ENCODE assay signal across 12 mouse cellular contexts in genomic region chr17:17899268-17899667, GRCm38 (mm10). TPM values are rescaled to one million over a fixed set of nuclear protein-coding genes. Genes with fewer than 3 reads are reported as not detected.
DNase-seq lines count a peak whose midpoint lies in the region; ATAC-seq and TF ChIP-seq lines count a peak whose summit lies in the region.
"Had no signal": no experiment of that assay in that cellular context is flagged by ENCODE, and none has a peak within 500 bp of the region (broad histone marks: within the 10 kb centered on the region; RNA-seq: fewer than 3 reads in every experiment).

No protein-coding gene starts in this region.

- TF ChIP-seq EP300 in liver, postnatal 0 days (IDR thresholded peaks at IDR 0.05; ENCODE audit: low read depth), result no peak

- no peaks in the 10 kb centered on the region for H3K4me1 ChIP-seq in forebrain, embryonic 14.5 days (ENCODE audit: control insufficient read depth, insufficient read depth, low read length)
- no peaks in the 10 kb centered on the region for H3K4me1 ChIP-seq in forebrain, embryonic 11.5 days (replicated peaks; ENCODE audit: control insufficient read depth, insufficient read depth, low read length)
- no peaks in the 10 kb centered on the region for H3K4me1 ChIP-seq in liver, postnatal 0 days (ENCODE audit: insufficient read depth)
- no peaks in the 10 kb centered on the region for H3K4me1 ChIP-seq in liver, embryonic 12.5 days
- H3K4me1 ChIP-seq: limb, embryonic 13.5 days had no signal

- peak; percentile 71 for DNase-seq in forebrain, embryonic 14.5 days (ENCODE audit: low spot score)
- DNase-seq in forebrain, embryonic 11.5 days (ENCODE audit: low spot score), result no peak
- DNase-seq in liver, postnatal 0 days, result no peak
- peak; percentile 24 for DNase-seq in R1 (ENCODE audit: low read depth, low spot score)
- peak; percentile 29 for DNase-seq in naive thymus-derived CD4-positive, alpha-beta T cell, adult 2 months (ENCODE audit: low read depth)
- no peak for DNase-seq in c-Kit-positive CD71-positive TER-119-positive erythroid progenitor cells, embryonic 14.5 days (ENCODE audit: low spot score)
- DNase-seq in frontal cortex, postnatal 25 days (ENCODE audit: low spot score in 2 of 2), result no peak
- DNase-seq: heart, adult 11 months had no signal

- H3K9ac ChIP-seq in forebrain, embryonic 14.5 days (ENCODE audit: low read length), result no peak overlapping the region
- no peak overlapping the region for H3K9ac ChIP-seq in forebrain, embryonic 11.5 days (ENCODE audit: low read length)
- H3K9ac ChIP-seq in liver, postnatal 0 days (replicated peaks), result no peak overlapping the region
- no peak overlapping the region for H3K9ac ChIP-seq in liver, embryonic 12.5 days
- H3K9ac ChIP-seq: limb, embryonic 13.5 days had no signal

- no peaks in the 10 kb centered on the region for H3K9me3 ChIP-seq in forebrain, embryonic 14.5 days (replicated peaks; ENCODE audit: control insufficient read depth, low read length)
- H3K9me3 ChIP-seq in forebrain, embryonic 11.5 days (ENCODE audit: control insufficient read depth, low read length), result no peaks in the 10 kb centered on the region
- H3K9me3 ChIP-seq in liver, postnatal 0 days (ENCODE audit: low read length), result no peaks in the 10 kb centered on the region
- no peaks in the 10 kb centered on the region for H3K9me3 ChIP-seq in liver, embryonic 12.5 days (replicated peaks)
- H3K9me3 ChIP-seq: limb, embryonic 13.5 days had no signal

- WGBS in forebrain, embryonic 14.5 days, result 76% methylated on average over 2 of the region's 2 CpGs
- 92% methylated on average over 2 of the region's 2 CpGs for WGBS in forebrain, embryonic 11.5 days
- 58% methylated on average over 2 of the region's 2 CpGs for WGBS in liver, postnatal 0 days (ENCODE audit: insufficient replicate concordance)
- WGBS in liver, embryonic 12.5 days (ENCODE audit: insufficient replicate concordance), result 48% methylated on average over 2 of the region's 2 CpGs

- H3K4me3 ChIP-seq in forebrain, embryonic 14.5 days (ENCODE audit: low read depth, low read length), result no peak overlapping the region
- no peak overlapping the region for H3K4me3 ChIP-seq in forebrain, embryonic 11.5 days (ENCODE audit: low read depth, low read length)
- no peak overlapping the region for H3K4me3 ChIP-seq in liver, postnatal 0 days (ENCODE audit: low read depth, low read length)
- H3K4me3 ChIP-seq in liver, embryonic 12.5 days, result no peak overlapping the region
- H3K4me3 ChIP-seq: limb, embryonic 13.5 days; myocyte had no signal

- no peaks in the 10 kb centered on the region for H3K27me3 ChIP-seq in forebrain, embryonic 14.5 days (replicated peaks; ENCODE audit: control insufficient read depth, insufficient read depth, low read length)
- H3K27me3 ChIP-seq in forebrain, embryonic 11.5 days (ENCODE audit: control insufficient read depth, insufficient read depth, low read length), result no peaks in the 10 kb centered on the region
- H3K27me3 ChIP-seq in liver, postnatal 0 days (ENCODE audit: insufficient read depth, low read length), result no peaks in the 10 kb centered on the region
- no peaks in the 10 kb centered on the region for H3K27me3 ChIP-seq in liver, embryonic 12.5 days (replicated peaks)
- H3K27me3 ChIP-seq: limb, embryonic 13.5 days had no signal

- H3K27ac ChIP-seq in forebrain, embryonic 14.5 days (ENCODE audit: low read depth, low read length), result no peak overlapping the region
- no peak overlapping the region for H3K27ac ChIP-seq in forebrain, embryonic 11.5 days (ENCODE audit: low read depth, low read length)
- H3K27ac ChIP-seq in liver, postnatal 0 days (ENCODE audit: low read depth), result no peak overlapping the region
- no peak overlapping the region for H3K27ac ChIP-seq in liver, embryonic 12.5 days
- H3K27ac ChIP-seq: limb, embryonic 13.5 days had no signal

- no peaks in the 10 kb centered on the region for H3K36me3 ChIP-seq in forebrain, embryonic 14.5 days (ENCODE audit: control insufficient read depth, insufficient read depth, low read length)
- no peaks in the 10 kb centered on the region for H3K36me3 ChIP-seq in forebrain, embryonic 11.5 days (ENCODE audit: control insufficient read depth, insufficient read depth, low read length)
- H3K36me3 ChIP-seq in liver, postnatal 0 days (replicated peaks; ENCODE audit: insufficient read depth, low read length), result no peaks in the 10 kb centered on the region
- H3K36me3 ChIP-seq in liver, embryonic 12.5 days, result no peaks in the 10 kb centered on the region
- H3K36me3 ChIP-seq: limb, embryonic 13.5 days had no signal

- ATAC-seq in forebrain, embryonic 14.5 days, result no peak
- no peak for ATAC-seq in forebrain, embryonic 11.5 days (replicated peaks; ENCODE audit: low FRiP score)
- no peak for ATAC-seq in liver, postnatal 0 days
- no peak for ATAC-seq in liver, embryonic 12.5 days

- no peak overlapping the region for H3K4me2 ChIP-seq in forebrain, embryonic 14.5 days (ENCODE audit: low read length)
- H3K4me2 ChIP-seq in forebrain, embryonic 11.5 days (ENCODE audit: low read depth, low read length, severe bottlenecking), result no peak overlapping the region
- H3K4me2 ChIP-seq in liver, postnatal 0 days (ENCODE audit: low read depth, low read length), result no peak overlapping the region
- H3K4me2 ChIP-seq in liver, embryonic 12.5 days, result no peak overlapping the region
- H3K4me2 ChIP-seq: limb, embryonic 13.5 days had no signal

- TF ChIP-seq CTCF in liver, postnatal 0 days (IDR thresholded peaks at IDR 0.05; ENCODE audit: low read depth), result peak; percentile 48

RNA-seq across cellular contexts. Expression of gene Fpr3, which starts 11.6 kb away (rescaled TPM):
- polyA plus RNA-seq in forebrain, embryonic 14.5 days (2014; fragmentation: Nextera tagmentation; extraction: Ambion mirVana), result not detected in 2 replicates
- not detected in 2 replicates for polyA plus RNA-seq in forebrain, embryonic 11.5 days (2014; fragmentation: Nextera tagmentation; extraction: Ambion mirVana)
- not detected in 2 replicates for polyA plus RNA-seq in liver, postnatal 0 days (2015; fragmentation: Nextera tagmentation; extraction: Ambion mirVana)
- not detected in 2 replicates for polyA plus RNA-seq in liver, embryonic 12.5 days (2016; fragmentation: Nextera tagmentation; extraction: Ambion mirVana)
- polyA plus RNA-seq: kidney, embryonic 14.5 days; limb, embryonic 13.5 days; myocyte had no signal

RNA-seq across cellular contexts. Expression of gene Fpr2, which starts 11.6 kb away (rescaled TPM):
- not detected in 2 replicates for polyA plus RNA-seq in forebrain, embryonic 14.5 days (2014; fragmentation: Nextera tagmentation; extraction: Ambion mirVana)
- polyA plus RNA-seq in forebrain, embryonic 11.5 days (2014; fragmentation: Nextera tagmentation; extraction: Ambion mirVana), result not detected in 2 replicates
- 9.3 and 10.3 TPM in 2 replicates for polyA plus RNA-seq in liver, postnatal 0 days (2015; fragmentation: Nextera tagmentation; extraction: Ambion mirVana)
- 0.25 and 0.32 TPM in 2 replicates for polyA plus RNA-seq in liver, embryonic 12.5 days (2016; fragmentation: Nextera tagmentation; extraction: Ambion mirVana)
- polyA plus RNA-seq: limb, embryonic 13.5 days; myocyte had no signal

RNA-seq across cellular contexts. Expression of gene Fpr1, which starts 15.5 kb away (rescaled TPM):
- not detected in 2 replicates for polyA plus RNA-seq in forebrain, embryonic 14.5 days (2014; fragmentation: Nextera tagmentation; extraction: Ambion mirVana)
- polyA plus RNA-seq in forebrain, embryonic 11.5 days (2014; fragmentation: Nextera tagmentation; extraction: Ambion mirVana), result 0.20 TPM in 1 of 2 replicates, not detected in the other
- 13.3 and 13.7 TPM in 2 replicates for polyA plus RNA-seq in liver, postnatal 0 days (2015; fragmentation: Nextera tagmentation; extraction: Ambion mirVana)
- 0.61 and 0.92 TPM in 2 replicates for polyA plus RNA-seq in liver, embryonic 12.5 days (2016; fragmentation: Nextera tagmentation; extraction: Ambion mirVana)
- polyA plus RNA-seq: limb, embryonic 13.5 days; myocyte had no signal

RNA-seq across cellular contexts. Expression of gene Has1, which starts 44.3 kb away (rescaled TPM):
- polyA plus RNA-seq in forebrain, embryonic 14.5 days (2014; fragmentation: Nextera tagmentation; extraction: Ambion mirVana), result 0.39 and 0.53 TPM in 2 replicates
- polyA plus RNA-seq in forebrain, embryonic 11.5 days (2014; fragmentation: Nextera tagmentation; extraction: Ambion mirVana), result 1.3 and 1.5 TPM in 2 replicates
- polyA plus RNA-seq in liver, postnatal 0 days (2015; fragmentation: Nextera tagmentation; extraction: Ambion mirVana), result 0.08 and 0.09 TPM in 2 replicates
- 0.13 and 0.14 TPM in 2 replicates for polyA plus RNA-seq in liver, embryonic 12.5 days (2016; fragmentation: Nextera tagmentation; extraction: Ambion mirVana)

Comparison
In these comparisons a context has a peak if more than half of its experiments do, and no peak if none do; other contexts are left out.
1. DNase-seq: peak in forebrain, embryonic 14.5 days (single experiment), R1 (single experiment) and naive thymus-derived CD4-positive, alpha-beta T cell, adult 2 months (single experiment); none in forebrain, embryonic 11.5 days (single experiment), liver, postnatal 0 days (single experiment), c-Kit-positive CD71-positive TER-119-positive erythroid progenitor cells, embryonic 14.5 days (single experiment) and frontal cortex, postnatal 25 days (0 of 2).